Mouse (Mus musculus) B cell, adult 2 months (primary cell): ENCODE measurements around the gene Naaa.

Experiments used
- DNase-seq, 2 experiments: peaks; one replicate each; pipeline ENCODE4 v3.0.0; 2022

Naaa gene

DNA sequence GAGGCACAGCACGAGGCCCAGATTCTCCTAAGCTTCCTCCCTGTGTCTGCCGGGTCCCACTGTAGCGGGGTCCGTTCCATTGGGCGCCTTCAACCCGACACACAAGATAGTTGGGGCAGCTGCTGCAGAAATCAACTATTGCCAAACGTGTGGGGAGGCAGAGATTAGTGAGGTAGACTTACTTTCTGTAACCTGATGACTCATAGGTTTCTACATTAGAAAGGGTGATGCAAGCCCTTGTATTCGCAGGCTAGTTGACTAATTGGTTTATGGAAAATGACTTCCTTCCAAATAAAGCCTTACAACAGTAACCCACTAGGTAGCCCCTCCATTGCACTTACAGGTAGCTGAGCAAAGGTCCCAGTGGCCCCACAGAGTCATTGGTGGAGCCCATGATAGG lies 15.3 kb downstream of the Naaa start:
- DNase-seq: no peak

DNA sequence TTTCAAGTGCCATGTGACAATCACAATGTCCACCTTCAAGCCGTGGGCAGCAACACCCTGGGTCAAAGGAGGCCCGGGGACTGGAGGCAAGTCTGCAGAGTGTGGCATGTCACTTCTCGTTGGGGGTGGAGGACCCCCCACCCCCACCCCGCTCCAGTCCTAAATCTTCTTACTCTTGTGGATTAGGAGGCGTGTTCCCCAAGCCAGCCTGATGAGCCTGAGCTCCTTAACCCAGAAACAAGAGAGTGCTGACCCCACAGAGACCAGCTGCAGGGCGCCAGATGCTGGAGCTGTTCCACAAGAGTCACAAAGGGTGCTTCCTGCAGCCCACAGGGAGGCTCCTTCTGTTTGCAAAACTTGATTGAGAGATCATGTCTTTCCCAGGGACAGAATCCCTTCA lies 21.8 kb downstream of the Naaa start, which contains the start of gene Ppef2:
Gene Ppef2, minus strand, starts transcription at position 61 of the 400 bp plus-strand sequence.
- no peak for DNase-seq

DNA sequence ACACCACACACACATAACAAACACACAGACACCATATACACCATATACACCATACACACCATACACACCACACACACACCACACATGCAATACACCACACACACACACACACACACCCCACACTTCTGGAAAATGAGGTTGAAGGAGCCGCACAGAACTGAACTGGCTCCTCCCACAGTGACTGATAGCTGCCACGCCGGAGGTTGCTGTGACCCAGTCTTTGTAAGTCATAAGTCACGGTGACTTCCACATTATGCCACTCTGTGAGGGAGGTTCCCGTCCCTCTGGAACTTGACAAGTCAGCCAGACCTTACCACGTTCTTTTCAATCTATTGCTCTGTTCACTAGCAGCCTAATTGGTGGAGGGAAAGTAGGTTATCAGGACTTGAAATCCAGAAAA lies 23.5 kb downstream of the Naaa start:
- DNase-seq: no peak

DNA sequence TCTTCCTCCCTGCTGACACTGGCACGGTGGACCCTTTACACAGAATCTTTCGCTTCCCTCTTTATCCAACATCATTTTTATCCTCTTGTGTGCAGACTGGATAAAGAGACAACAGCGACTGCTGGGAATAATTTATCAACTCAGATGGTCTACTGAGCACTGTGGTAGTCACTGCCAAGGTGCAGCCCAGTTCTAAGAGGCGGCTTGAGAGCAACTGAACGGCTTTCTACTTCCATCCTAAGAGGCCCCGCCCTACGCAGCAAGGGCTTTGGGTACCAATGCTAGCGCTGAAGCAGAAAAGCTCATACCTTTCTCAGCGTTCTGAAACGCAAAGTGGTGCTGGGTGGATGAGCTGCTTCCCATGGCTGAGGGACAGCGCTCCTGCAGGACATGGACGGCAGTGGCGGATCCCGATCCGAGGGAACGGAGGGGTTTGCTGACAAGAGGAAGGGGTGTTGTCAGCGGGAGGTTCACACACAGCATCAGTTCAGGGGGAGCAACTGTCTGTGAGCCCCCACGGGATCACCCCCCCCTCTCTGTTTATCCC lies 25.1 kb downstream of the Naaa start:
- DNase-seq: no peak

DNA sequence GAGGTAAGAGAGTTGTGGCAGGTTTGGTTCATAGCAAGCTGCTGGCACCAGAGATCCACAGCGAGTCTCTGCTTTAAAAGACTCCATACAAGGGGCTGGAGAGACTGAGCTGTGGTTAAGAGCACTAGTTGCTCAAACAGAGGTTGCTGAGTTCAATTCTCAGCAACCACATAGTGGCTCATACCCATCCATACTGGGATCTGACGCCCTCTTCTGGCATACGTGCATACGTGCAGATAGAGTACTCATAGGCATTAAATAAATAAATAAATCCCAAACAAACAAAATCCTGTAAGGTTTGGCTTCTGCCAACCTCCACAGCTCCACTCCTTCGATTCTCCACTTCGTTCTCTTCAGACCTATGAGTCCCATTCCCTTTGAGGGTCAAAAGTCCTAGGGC lies 25.9 kb downstream of the Naaa start:
- no peak for DNase-seq

DNA sequence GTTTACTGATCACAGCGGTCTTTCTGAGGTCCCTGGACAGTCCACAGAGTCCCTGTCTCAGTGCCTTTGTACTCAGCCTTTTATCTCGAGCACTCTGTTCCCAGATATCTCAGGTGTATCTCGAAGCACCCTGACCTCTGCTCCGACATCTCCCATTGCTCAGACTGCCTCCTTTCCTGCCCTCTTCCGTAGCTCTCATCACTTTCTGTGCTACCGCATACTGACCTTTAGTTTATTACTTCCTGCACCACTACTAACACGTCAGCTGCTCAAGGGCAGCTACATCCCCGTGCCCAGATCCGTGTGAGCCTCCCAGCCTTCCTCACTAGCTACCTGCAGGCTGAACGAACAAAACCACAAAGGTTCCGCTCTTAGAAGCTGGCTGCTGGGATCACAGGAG lies 29.4 kb downstream of the Naaa start:
- DNase-seq: no peak

DNA sequence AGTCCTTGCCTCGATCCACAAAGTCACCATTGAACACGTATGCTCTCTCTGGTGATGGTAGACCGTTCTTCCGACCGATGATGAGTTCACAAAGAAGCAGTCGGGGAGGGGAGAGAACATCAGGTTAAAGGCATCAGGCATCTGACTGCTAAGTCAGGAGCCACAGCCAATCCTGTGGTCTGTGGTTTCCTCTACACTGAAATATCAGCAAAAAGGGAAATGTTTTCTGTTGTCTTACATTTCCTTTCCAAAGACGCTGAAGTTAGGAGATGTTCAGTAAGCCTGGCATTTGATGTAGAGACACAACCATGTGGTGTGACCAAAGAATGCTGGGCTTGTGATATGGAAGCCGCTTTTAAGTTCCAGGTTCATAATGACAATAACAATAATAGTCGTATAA lies 32.5 kb downstream of the Naaa start:
- DNase-seq: peak in 1 of 2 experiments; percentile 9

DNA sequence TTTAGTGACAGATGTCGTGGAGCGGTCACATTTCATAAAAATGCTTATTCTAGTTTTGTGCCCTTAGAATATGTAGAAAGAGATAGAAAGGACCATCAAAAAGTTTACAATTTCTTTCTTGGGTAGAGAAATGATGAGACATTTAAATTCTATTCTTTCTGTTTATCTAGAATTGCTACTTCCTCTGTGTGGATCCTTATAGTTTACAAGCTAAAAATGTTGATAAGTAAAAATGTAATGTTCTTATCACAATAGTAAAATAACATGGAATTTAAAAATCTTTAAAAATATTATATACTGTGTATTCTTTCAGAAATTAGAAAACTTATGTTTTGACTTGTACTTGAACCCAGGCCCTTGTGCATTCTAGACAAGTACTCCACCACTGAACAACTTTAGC lies 33.1 kb downstream of the Naaa start:
- DNase-seq: no peak

DNA sequence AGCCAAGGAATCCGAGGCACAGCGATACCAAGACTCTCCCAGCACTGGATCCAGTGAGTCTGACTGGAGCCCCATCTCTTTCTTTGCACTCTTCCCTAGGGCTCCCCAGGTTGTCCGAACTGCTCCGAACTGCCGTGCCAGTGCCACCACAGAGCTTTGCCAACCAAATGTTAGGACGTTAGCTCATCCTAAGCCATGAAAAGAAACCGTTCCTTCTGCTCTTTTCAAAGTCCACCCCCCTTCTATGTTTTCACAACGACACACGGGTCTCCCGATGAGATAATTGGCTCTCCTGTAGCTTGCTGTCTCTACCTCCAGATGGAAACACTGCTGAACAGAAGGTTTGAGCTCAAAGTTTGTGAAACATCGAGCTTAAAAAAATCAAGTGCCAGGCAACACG lies 37.2 kb downstream of the Naaa start:
- DNase-seq: no peak

DNA sequence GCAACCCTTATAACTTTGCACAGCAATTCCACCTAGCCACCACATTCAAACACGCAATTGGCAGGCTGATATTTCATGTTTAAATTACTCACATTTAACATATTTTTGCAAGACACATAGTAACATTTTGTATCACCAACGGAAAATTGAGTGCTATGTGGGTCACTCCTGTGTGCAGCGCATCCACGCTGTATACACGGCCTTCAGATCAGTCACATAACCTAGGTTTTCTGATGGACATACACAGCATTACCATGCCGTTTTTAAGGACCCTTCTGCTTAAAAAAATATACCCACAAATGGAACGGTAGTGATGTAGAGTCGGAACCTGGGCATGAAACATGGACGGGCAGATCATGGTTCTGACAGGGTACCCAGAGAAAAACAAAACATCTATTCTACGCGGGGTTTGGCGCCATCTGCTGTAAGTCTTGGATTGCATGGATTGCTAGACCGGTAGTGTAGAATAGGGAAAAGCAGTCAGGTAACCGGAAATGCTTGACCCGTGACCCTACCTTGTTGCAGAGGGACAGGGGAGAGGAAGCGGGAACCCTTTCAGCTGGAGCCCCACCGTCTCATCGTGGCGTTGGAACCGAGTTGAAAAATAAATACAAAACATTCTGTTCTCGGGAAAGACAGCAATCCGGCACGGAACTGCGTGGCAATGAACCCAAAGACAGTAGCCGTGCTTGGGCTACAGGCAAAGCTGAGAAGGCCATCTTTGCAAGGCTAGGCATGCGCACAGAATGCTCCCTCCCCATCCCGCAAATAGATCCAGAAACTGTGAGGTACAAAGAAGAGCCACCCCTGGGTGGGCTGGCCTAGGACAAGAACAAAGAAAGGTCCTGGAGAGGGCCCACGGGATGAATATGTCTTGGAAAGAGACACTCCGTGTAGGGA lies 38.4 kb downstream of the Naaa start:
- peak in 1 of 2 experiments; percentile 14 for DNase-seq

DNA sequence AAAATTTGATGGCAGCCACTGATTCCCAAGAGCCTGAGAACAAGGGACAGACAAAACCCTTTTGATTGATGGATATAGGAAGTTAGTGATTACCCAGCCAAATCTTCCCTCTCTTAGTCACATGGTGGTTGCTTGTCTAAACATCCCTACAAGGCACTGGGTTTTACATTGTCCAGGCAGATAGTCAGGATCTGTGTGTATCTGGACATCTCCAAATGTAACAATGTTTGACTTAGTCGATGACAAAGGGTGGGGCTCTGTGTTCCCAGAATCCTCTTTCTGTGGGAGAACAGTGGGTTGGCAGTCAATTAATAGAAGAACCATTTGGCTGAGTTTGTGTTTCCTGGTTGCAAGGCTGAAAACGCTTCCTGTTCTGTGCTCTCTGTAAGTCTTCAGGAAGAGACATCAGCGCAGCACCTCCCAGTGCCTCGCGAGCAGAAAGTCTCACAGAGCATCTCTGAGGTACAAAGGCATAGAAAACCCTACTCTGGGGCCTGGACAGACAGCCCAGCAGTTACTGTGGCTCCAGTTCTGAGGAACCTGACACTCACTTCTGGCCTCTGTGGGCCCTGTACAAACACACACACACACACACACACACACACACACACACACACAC lies 42.9 kb downstream of the Naaa start:
- DNase-seq: no peak

DNA sequence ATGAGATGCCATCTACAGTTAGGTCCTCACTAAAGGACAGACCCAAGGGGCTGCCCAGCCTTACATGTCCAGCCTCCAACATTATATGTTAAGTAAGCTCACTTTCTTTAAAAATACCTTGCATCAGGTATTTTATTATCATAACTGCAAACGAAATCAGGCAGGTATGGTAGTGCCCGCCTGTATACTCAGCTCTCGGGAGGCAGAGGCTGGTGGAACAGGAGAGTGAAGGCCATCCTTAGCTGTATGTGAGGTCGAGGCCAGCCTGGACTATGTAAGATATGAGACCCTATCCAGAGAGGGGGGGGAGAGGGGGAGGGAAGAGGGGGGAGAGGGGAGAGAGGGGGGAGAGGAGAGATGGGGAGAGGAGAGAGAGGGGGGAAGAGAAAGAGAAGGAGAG lies 44.6 kb downstream of the Naaa start:
- DNase-seq: no peak

DNA sequence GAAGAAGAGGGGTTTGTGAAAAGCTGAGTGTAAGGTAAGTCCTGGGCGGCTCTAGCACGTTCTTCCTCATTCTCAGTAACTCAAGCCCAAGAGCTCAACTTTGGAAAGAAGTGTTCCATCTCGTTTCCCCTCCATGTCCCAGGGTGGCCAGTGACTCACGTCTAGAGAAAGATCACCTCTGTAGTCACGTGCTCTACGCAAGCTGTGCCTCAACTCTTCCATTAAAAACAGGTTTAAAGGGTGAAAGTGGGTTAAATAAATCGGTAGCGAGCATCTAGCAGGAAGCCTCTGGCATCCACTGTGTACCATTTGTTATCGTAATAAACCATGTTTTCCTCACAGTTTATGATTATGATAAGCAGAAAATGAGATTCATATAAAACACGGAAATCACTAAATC lies 46.1 kb downstream of the Naaa start:
- no peak for DNase-seq

DNA sequence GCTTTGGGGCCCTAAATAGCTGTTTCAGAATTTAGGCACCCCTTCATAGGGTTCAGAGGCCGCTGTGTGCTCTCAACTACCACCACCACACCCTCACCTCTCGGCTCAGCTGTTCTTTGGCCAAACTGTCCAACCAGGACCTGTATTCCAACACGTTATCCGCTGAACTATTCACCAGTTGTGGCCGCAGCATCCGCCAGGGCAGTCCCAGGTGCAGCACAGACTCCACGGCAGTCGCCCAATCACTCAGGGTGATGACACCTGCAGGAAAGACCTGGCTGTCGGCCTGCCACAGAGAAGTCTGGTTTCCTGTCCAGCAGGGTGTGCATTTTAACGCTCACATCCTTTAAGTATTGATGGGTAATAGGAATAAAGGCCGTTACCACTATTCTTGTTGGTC lies 47.7 kb downstream of the Naaa start:
- DNase-seq: no peak

DNA sequence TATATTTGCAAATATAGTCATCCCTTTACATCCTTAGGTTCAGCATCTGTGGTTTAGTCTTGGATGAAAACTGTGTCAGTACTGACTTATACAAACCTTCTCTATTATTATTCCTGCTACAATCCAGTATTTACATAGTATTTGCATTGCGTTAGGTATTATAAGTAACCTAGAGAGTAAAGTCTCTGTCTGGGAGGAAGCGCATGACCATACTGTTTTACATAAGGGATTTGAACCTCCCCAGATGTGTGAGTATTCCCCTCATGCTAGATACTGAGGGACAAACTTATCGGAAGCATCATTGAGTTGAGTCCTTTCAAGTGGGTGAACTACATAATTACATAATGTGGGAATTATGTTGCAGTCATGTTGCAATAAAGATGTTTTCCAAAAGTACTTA lies 48.5 kb downstream of the Naaa start:
- no peak for DNase-seq

DNA sequence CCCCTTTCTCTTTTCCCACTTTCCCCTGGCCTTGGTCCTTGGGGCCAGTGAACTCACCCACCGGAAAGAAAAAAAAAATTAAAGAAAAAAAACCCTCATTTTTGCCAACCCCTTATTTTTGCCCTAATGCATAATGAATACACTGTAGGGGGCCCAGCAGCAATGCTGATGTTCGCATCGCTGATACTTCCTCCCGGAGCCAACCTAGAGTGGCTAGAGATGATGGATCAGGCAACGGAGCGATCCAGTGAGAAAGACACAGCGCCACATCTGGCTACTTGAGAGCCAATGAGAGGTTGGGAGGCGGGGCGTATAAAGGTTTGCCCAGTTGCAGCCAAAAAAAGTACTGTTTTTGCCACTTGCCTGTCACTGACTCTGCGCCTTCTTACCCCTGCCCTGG lies 49.2 kb downstream of the Naaa start:
- no peak for DNase-seq

DNA sequence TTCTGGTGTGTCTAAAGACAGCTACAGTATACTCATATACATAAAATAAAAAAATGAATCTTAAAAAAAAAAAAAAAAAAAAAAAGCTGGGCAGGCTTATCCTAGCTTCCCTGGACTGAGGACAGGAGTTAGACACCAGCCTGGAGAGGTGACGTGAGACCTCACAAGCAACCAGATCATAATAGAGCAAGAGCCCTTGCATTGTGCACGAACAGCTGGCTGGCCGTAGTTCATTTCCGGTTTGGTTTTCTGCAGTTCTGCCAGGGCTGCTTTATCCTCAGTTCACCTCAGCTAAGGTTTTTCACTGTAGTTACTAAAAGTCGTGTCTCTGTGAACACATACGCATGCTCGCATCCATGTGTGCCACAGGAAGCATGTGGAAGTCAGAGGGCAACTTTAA lies 50.2 kb downstream of the Naaa start:
- no peak for DNase-seq

DNA sequence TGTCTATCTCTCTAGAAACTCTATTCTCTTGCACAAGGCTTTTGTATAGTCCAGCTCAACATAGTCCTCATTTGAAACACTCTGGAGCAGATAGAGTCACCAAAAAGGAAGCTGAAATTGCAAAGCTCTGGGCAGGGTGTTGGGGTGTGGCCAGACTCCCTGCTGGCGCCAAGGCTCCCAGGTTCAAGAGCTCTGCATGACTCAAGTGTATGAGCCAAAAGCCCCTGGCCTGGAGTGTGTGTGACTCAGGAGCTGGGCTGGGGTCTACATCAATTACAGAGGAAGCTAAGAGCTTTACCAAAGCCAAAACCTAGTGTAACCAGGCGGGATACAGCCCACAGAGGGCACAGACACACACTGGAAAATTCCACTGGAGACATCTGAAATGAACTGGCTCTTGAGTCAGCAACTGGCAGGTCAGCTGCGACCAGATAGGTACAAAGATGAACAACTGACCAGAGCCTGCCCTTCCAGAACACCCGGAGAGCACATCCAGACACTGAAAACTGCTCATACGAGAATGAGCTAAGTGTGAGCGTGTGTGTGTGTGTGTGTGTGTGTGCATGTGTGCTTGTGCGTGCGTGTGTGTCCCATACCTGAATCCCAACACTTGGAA lies 57.6 kb downstream of the Naaa start:
- no peak for DNase-seq

DNA sequence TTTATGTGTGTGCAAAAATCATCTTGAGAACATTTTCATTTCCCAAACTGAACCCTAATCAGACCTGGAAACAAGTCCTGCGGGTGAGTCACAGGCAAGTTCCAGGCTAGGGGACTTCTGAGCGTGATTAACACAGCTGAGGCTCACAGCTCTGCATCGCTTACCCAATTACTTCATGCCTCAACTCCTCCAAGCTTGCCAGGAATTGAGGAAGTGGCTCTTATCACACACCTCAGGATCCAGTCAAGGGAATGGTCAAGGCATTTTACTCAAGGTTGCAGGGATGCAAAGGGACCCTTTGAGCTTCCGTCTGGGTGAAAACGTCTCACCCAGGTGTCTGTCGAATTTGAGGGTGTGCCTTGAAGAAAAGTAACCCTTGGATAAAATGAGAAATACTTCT lies 58.1 kb downstream of the Naaa start:
- no peak for DNase-seq

DNA sequence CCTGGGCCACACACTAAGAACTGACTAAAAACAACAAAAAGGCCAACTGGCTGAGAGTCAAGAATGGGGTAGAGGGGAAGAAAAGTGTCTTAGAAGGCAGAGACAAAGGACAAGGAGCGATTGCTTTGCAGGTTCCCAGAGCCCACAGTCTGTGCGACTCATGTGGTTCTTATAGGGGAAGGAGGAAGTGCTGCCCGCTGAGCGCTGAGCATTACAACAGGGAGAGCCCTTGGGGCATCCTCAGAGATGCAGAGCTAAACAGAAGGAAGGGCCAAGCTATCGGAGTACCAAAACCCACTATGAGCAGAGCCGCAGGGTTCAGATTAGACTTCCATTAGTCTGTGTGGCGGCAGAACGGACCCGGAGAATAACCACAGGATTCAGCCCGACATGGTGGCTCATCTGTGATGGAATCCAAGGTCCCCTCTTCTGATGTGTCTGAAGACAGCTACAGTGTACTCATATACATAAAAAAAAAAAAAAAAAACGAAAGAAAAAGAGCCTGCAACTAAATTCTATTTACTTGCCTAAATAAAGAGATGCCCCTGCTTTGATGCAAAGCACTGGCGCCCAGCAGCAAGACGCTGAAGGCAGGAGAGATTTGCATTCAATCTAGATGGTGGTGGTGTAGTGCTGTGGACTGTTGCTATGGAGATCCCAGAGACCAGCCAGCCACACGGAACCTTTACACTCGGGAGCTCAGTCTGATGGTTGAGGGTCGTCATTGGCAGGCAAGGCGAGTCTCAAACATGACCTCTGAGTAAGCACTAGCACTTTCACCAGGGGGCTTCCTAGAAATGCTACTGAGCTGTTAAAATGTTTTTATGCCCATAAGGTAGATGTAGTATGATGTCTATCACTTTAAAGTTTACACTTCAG lies 58.8 kb downstream of the Naaa start:
- DNase-seq: no peak

DNA sequence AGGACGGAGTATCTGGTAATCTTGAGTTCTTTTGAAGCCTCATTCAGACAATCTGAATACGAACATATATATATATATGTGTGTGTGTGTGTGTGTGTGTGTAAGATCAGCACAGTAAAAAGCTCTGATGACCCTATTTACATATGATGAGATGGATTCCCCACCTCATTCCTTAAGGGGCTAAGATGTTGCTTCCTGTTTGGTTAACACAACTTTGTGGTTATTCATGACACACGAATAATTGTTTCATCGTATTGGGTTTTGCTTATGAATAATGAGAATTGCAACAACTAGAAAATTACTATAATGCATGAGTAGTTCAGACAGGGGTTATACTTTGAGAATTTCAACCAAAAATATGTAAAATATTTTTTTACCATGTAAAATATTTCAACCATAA lies 62.7 kb downstream of the Naaa start, which contains the start of gene U90926:
Gene U90926, minus strand, starts transcription at position 101 of the 400 bp plus-strand sequence.
- DNase-seq: no peak

DNA sequence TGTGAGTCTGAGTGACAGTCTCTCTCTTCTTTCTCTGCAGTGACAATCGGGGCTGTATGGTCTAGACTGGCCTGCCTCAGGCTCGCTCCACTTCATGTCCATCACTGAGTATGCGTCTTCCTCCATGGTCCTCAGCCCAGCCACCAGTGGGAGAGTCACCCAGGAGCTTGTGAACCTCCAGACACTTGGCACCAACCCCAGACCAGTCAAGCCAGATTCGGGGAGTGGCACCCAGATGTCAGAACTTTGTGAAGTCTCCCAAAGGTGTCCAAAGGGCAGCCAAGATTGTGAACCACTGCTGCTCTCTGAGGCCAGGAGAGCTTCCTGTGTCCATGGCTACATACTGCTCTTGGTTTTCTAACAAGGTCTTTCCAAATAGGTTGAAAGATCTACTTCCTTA lies 65.7 kb downstream of the Naaa start:
- DNase-seq: no peak

DNA sequence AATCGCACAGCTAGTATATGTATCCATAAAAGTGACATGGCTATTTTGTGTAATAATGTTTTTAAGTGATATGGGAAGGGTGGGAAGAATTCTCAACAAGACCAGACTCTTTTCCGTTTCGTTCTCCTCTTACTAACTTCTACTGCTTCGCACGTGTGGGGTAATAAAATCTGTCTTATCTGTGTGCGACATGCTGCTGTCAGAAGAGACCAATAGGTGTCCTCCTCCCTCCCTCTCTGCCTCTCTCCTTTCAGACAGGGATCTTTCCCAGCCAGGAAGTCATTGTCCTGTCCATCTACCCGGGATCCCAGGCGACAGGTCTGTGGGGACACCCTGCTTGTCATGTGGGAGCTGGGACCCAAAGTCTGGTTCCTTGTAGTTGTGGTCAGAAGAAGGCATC lies 67.8 kb downstream of the Naaa start:
- no peak for DNase-seq
